Mouse (Mus musculus) urinary bladder, postnatal 25 days (tissue): Measurements from ENCODE around the gene Rhot1.

Experiments used
- DNase-seq: peaks from one replicate; pipeline ENCODE4 v3.0.0; 2022; ENCODE audit warnings: low spot score

Gene Rhot1

DNA sequence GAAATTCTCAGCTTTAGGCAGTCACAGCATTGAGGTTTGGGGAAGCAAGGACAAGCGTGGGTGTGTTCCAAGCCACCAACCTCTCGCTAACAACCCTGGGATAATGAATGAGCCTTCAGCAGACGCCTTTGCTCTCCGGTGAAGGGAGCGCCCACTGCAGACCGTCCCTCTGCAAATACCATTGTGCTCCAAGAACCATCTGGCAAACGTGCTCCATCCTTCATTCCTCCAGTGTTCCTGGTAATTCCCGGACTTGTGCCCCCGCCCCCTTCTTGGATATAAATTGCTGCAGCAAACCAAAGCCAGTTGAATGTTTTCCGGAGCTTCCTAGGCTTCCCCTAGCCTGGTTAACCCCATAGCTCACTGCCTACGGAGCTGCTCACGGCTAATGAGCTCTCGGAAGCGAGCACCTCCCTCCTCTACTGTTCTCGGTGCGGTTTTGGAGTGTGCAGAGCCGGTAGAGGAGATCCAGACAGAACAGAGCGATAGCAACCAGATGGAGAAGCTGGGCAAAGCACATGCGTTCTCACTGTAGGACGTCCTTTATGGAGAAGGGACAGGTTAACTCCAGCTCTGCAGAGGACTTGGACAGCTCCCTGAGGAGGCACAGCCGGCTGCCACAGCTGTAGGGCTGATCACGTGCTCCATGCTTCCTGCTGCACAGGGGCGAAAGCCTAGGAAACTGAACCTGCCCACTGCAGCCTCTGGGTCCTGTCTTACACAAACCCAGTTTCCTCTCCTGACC, 81.1 kb downstream of the Rhot1 start:
- DNase-seq, result peak; percentile 12

DNA sequence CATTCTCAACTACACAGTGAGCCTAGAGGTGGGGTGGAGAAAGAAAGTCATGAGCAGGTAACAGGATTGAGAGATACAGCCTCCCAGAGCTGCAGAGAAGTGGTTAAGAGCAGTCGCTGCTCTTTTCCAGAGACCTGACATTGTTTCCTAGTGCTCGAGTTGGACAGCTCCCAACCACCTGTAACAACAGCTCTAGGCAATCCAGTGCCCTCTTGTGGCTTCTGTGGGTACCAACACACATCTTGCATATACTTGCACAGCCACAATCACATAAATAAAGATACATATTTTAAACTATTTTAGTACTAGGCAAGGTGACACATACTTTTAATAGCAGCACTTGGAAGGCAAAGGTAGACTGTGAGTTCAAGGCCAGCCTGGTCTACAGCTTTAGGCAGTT, 82.2 kb downstream of the Rhot1 start:
- no peak for DNase-seq

DNA sequence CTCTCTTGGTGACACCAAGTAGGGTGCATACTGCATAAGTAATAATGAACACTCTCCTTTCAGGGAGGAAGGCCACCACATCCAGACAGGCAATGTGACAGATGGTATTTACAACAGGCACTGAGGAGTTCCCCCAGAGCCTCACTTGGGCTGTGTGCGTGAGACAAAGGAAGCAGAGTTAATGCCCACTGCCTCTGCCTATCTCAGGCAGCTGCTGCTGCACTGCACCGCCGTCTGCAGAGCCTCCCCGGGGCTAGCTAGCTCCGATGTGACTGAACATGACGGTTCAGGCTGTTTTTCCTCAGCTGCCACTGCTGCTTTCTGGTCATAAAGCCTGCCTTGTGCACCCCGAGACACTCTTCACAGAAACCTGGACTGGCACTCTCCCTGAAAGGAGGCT, 83.6 kb downstream of the Rhot1 start:
- DNase-seq, result no peak

DNA sequence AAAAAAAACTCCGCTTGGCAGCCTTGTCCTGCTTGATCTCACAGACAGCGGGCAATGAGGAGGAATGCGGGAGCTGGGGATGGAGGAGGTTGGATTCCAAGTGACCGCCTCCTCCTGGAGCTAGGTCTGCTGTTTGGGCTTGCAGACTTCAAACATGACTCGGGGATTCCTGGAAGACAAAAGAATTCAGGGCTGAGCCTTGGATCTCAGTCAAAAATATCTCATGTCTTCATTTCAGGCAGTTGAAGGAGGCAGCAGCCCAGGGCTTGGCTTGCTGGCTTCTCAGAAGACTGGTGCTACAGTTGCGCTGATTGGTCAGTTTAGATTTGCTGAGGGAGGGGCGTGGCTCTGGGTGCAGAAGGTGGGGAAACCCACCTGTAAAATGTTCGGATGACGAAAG, 86.2 kb downstream of the Rhot1 start:
- no peak for DNase-seq

DNA sequence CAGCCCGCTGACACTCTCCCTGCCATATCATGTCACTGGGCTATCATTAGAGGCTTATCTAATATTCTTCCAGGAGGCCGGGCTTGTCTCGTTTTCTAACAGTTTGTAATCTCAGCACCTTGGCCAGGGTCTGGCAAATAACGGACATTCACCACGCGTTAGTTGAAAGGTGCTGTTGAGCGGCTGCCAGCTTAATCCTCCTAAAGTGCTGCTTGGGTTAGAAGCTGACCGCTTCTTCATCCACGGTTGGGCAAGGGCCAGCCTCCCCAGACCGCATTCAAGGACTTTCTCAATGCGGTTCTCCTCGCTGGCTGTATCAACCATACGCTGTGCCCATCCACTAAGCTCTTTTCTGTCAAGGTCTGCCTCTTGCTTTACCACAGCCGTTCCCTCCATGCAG, 87.0 kb downstream of the Rhot1 start:
- DNase-seq, result no peak

DNA sequence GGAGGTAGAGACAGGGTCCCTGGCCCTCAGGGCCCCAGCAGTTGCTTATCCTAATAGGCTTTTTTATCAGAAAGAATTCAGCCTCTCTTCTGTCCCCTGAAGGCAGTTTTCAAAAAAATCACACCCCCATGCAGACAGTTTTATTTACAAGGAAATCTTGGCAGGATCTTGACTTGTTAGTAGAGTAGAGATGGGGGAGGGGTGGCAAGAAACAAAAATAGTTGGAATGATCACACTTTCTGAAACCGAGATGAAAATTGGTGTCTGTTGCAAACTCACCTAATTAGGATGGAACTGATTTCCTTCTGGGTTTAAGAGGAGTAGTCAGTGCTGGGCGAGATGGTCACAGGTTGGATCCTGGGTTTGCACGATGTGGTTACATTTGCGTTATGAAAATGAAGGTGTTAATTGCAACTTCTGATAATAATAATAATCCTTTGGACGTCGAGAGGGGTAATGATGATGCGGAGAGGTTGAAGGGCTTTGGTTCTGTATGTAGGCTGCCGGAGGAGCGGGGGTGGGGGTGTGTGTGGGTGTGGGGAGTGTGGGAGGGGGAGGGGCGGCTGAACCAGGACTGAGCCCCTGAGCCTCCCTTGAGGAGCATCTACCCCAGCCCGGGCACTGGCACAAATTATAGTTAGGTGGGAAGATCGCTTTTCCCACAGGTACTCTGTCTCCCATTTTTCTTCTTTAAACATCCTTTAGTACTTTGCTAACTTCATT, 90.9 kb downstream of the Rhot1 start:
- DNase-seq, result no peak

DNA sequence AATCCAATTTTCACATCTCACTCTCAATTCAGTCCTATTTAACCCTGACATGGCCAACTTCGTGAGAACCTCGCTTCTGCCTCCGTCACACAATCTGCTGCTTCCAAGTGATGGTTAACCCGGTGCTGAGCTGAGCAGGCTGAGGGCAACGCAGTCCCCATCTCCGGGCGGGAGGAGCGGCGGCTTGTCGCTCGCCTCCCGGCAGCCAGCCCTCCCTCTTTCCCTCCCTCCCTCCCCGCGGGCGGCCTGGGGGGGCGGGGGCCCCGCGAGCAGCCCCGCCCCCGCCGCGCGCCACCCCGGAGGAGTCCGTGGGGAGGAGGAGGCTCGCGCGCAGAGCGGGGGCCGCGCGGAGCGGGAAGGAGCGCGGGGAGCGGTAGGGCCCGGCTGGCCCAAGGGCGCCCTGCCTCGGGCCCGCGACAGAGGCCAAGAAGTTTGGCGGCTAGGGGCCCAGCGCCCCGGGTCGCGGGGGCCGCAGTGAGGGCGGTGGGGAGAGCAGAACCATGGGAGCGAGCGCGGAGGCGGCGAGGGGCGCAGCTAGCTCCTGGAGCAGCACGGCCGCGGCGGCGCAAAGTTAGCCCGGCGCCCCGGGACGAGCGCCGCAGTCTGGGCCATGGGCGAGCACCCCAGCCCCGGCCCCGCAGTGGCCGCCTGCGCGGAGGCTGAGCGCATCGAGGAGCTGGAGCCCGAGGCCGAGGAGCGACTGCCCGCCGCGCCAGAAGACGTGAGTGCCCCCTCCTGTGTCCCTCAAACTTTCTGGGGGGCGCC, 91.9 kb downstream of the Rhot1 start, which contains the start of gene Rhbdl3:
Rhbdl3 (plus strand) TSS at position 362 of the 765 bp plus-strand sequence.
- peak; percentile 46 for DNase-seq

DNA sequence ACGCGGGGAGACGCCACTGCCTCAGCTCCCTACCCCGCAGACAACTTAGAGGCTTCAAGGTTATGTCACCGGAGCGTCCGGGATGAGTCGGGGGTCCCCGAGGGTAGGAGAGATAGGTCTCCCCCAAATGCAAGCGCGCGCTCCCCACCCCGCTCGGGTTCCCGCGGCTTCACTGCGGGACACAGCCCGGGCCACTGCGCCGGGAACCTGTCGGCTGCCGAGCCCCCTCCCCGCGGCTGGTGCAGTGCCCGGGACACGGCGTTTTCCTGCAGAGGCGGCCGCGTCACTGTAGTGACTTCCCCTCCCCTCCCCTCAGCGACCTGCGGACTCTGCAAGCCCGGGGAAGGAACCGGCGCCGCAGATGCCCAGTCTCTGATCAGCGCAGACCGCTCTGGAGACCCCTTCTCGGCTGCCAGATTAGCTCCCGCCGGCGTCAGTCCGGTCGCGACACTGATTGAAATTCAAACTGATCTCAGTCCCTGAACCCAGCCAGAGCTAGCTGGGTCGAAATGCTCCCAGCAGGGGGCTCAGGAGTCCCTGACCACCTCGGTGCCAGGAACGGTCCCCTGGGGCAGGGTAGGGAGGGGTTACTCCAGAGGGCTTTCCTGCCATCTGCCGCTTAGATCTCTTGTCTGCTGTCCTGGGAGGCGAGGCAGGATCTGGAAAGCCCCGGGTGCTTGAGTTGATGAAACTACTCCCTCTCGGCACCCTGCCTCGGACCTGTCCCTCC, 92.7 kb downstream of the Rhot1 start:
- peak; percentile 34 for DNase-seq

DNA sequence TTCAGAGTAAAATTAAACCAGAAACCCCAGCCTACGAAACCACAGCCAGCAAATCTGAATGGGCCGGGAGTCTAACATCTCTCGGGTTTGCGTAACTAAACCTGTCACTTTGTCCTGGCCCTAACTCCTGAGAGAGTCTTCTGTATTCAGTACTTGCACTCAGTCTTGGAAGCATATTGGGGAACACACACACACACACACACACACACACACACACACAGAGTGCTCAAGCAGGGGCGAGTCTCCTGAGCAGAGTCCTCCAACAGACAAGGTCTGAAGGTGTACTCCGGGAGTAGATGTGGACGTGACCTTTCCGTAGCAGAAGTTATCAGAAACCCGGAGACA, 93.2 kb downstream of the Rhot1 start:
- no peak for DNase-seq

DNA sequence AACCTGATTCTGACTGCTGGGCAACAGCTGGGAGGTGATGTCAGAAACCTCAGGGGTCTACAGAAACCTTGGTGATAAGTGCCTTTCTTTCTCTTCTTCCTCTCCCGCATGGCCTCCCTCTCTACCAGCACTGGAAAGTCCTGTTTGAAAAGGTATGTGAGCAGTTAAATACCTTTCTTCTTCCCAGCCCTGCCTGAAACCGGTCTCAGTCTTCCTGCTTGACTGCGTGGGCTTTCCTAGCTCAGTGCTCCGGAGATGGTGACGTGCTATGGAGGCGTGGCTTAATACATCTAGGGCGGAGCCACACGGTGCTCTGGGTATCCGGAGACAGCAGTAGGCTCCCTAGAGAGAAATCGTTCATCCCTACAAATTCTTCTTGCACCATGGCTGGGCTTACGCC, 93.7 kb downstream of the Rhot1 start:
- peak; percentile 63 for DNase-seq

DNA sequence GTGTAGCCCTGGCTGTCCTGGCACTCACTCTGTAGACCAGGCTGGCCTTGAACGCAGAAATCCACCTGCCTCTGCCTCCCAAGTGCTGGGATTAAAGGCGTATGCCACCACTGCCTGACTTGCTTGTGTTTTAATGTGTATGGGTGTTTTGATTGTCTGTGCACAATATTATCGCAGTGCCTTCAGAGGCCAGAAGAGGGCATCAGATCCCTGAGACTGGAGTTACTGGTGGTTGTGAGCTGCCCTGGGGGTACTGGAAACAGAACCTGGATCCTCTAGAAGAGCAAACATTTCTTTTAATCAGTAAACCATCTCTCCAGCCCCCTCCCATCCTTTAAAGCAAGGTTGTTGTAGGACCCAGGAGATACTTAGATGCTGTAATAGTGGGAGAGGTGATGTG, 94.9 kb downstream of the Rhot1 start:
- DNase-seq, result no peak

DNA sequence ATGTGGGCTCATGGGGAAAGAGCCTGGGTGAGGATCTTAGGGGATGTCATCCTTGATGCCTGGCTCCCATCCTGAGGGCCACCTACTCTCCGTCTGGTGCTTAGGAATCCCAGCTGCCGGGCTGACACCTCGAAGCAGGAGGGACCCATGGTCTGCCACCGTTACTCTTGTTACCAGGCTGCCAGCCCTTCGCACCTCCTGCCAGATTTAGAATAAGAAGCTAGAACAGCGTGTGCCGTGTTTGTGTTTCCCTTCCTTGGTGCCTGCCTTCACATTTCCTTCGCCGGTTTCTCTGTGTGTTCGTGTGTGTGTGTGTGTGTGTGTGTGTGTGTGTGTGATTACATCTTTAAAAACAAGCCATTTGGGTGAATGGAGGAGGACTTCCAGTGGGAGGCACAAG, 96.0 kb downstream of the Rhot1 start:
- DNase-seq, result no peak

DNA sequence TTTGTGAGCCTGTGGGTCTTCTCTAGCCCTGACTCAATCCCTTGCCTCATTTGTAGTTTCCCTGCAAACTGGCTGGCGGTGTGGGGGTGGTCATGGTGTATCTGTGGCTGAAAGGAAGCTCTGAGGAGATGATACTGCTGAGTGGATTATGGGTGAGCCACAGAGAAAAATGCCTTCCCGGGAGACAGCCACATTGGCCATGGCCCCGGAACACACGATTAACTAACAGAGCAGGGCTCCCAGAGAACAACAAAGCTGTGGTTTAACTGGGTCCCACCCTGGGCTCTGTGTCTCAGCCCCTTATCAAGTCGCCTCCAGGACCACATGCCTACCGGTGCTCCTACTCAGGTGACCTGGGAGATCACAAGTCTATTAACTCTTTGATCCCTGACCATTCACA, 99.7 kb downstream of the Rhot1 start:
- DNase-seq, result no peak

DNA sequence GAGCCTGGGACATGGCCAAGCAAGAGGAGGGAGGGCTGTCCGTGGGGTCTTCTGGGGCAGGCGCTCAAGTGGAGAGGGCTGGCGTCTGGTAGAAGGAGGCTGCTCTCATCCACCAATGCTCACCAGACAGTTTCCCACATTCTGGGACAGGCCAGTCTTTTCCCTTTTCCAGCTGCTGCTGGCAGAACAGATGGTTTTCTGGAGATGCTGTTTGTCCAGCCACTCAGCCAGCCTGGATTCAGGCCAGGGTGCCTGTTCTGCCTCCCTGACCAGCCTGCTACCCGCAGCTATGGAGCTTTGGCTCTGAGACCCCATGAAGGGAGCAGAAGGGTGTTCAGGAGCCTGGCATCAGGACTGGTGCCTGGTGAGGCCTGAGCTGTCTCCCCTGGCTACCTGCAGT, 102.5 kb downstream of the Rhot1 start:
- DNase-seq, result no peak

DNA sequence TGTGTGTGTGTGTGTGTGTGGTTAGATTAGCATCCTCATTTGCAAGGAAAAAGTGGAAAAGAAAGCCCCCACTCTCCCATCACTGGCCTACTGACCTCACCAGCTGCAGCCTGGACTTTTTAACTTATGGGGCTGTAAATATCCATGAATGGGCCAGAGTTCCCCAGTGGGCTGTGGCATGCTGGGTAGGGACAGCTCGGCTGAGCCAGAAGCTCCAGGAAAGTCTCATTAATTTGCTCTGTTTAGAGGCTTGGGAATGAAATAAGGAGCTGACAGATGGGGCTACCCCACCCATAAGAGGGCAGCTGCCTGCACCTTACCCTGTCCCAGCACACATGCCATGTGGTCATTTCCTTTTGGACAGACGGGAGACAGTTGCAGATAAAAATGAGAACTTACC, 103.2 kb downstream of the Rhot1 start:
- no peak for DNase-seq

DNA sequence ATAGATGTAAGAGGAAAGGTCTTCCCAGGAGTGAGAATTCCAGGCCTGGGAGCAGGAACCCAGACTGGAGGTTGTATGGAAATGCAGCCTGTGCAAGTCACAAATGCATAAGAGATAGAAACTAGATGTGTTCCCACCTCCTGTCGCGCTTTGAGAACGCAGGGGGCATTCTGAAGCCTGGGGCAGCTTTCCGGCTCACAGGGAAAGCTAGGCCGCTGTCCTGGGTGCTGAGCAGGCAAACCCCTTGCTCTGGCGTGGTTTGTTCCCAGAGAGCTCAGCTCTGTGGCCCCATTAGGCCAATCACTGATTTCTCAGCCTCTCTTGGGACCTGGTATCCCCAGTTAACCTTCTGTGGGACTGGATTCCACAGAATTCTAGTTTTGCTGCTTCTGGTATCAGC, 103.7 kb downstream of the Rhot1 start:
- no peak for DNase-seq

DNA sequence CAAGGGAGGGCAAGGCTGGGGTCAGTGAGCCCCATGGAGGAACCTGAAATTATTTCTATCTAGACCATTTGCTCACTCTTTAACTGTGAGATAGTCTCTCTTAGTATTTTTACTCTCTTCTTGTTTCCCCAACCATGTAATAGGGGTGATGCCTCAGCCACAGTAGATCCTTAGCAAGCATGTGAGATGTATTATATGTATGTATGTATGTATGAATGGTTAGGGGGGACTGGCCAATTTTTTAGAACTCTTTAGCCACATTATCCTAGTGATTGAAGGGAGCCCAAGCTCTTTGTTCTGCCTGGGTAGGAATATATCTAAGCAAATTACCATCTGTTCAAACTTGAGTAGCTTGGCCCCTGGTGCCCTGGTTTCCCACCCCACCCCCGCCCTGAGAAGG, 104.6 kb downstream of the Rhot1 start:
- no peak for DNase-seq

DNA sequence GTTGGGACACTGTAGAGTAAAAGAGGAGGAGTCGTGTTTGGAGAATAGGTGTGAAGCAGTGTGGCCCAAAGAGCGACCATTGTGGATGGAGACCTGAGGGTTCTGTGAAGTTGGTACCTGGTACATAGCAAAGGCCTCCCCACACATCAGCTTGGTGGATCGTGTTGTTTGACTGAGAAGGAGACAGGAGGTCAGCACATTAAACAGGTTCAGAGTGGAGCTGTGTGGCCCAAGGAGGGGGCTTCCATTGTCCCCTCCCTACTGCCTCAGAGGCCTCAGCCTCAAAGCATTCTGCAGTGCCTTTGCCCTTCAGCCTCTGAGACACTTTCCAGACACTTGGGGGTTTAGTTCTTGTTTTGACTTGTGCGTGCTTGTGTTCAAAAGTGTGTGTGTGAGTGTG, 105.1 kb downstream of the Rhot1 start:
- no peak for DNase-seq

DNA sequence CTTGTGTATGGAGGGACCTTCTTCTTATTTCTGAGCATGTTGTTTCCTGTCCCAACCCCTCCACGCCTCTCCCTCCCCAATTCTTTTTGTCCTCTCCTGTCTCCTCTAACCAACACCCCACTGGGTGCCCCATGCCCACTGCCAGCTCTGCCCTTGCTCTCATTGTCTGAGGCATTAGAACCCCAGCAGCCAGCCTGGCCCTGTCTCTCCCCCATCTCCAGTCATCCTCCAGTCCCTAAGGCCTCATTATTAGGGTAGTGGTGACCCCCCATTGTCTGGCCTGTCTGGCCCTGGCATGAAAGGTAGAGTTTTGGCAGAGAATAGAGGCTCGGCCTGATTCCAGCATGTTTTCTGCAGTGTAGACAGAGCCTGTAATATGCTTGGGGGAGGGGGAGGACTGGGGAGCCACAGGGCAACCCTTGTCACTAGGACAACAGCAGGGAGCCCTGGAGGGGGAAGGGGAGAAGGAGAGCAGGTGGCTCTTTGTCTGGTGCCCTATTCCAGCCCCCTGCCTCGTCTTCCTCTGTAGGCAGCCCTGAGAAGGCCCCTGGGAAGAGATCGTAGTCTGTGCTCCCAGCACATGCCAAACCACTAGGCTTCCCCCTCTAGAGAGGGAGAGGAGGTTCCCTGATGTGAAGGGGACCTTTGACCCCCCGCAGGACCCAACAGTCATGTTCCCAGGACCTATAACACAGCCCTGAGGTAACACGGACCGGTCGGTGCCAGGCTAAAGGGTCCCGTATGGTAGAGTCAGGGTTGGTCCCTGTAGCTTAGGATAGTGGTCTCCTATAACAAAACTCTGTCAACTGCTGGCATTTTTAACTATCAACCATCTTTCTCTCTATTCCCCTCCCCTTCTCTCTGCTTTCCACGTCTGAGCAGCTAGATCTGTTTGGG, 107.2 kb downstream of the Rhot1 start:
- no peak for DNase-seq
